Mouse (Mus musculus): Measurements from ENCODE around the gene Ppcdc.

The Ppcdc gene

GRCm38 (mm10) chr9:57439522-57440295 lies at the start of gene Ppcdc:
Gene Ppcdc (minus strand): TSS chr9:57440124.
- DNase-seq (ENCODE audit: inconsistent ontology term), result peak; percentile 89

GRCm38 (mm10) chr9:57487807-57488206 lies 47.9 kb upstream of the Ppcdc start:
- DNase-seq (ENCODE audit: inconsistent ontology term), result no peak

GRCm38 (mm10) chr9:57485774-57486173 lies 45.9 kb upstream of the Ppcdc start:
- peak; percentile 34 for DNase-seq (ENCODE audit: inconsistent ontology term)

GRCm38 (mm10) chr9:57468914-57469313 lies 29.0 kb upstream of the Ppcdc start:
- no peak for DNase-seq (ENCODE audit: inconsistent ontology term)

- DNase-seq (ENCODE audit: inconsistent ontology term), result peak; percentile 89
These were observed 28.1 kb upstream of the Ppcdc start, which contains the start of gene Scamp5 for GRCm38 (mm10) chr9:57467896-57468549. Gene Scamp5 (minus strand): TSS chr9:57468060.

- peak; percentile 65 for DNase-seq (ENCODE audit: inconsistent ontology term)
These were observed 27.4 kb upstream of the Ppcdc start for GRCm38 (mm10) chr9:57467271-57467771.

GRCm38 (mm10) chr9:57466101-57466500 lies 26.2 kb upstream of the Ppcdc start:
- DNase-seq (ENCODE audit: inconsistent ontology term), result no peak

- no peak for DNase-seq (ENCODE audit: inconsistent ontology term)
These were observed 22.9 kb upstream of the Ppcdc start for GRCm38 (mm10) chr9:57462866-57463265.

- DNase-seq (ENCODE audit: inconsistent ontology term), result no peak
These were observed 19.8 kb upstream of the Ppcdc start for GRCm38 (mm10) chr9:57459707-57460106.

GRCm38 (mm10) chr9:57453516-57453915 lies 13.6 kb upstream of the Ppcdc start:
- DNase-seq (ENCODE audit: inconsistent ontology term), result no peak

- DNase-seq (ENCODE audit: inconsistent ontology term), result no peak
These were observed 12.9 kb upstream of the Ppcdc start for GRCm38 (mm10) chr9:57452624-57453462.

GRCm38 (mm10) chr9:57449715-57450114 lies 9.8 kb upstream of the Ppcdc start:
- no peak for DNase-seq (ENCODE audit: inconsistent ontology term)

GRCm38 (mm10) chr9:57440620-57441019 lies 696 bp upstream of the Ppcdc start:
- DNase-seq (ENCODE audit: inconsistent ontology term), result no peak

- DNase-seq (ENCODE audit: inconsistent ontology term), result peak; percentile 67
These were observed 841 bp downstream of the Ppcdc start for GRCm38 (mm10) chr9:57439083-57439482.

GRCm38 (mm10) chr9:57437896-57438614 lies 1.9 kb downstream of the Ppcdc start:
- no peak for DNase-seq (ENCODE audit: inconsistent ontology term)

- no peak for DNase-seq (ENCODE audit: inconsistent ontology term)
These were observed 3.8 kb downstream of the Ppcdc start for GRCm38 (mm10) chr9:57436166-57436565.

GRCm38 (mm10) chr9:57434405-57435165 lies 5.3 kb downstream of the Ppcdc start:
- DNase-seq (ENCODE audit: inconsistent ontology term), result no peak

- peak; percentile 87 for DNase-seq (ENCODE audit: inconsistent ontology term)
These were observed 6.6 kb downstream of the Ppcdc start for GRCm38 (mm10) chr9:57433097-57434032.

- DNase-seq (ENCODE audit: inconsistent ontology term), result no peak
These were observed 7.4 kb downstream of the Ppcdc start for GRCm38 (mm10) chr9:57432480-57432879.

All from Muller cell, postnatal 12 days (primary cell).